Mouse (Mus musculus) spleen, adult 18-20 months (tissue): ENCODE results near the gene Map2k4.

Source experiments
- DNase-seq, 2 experiments: peaks; one replicate each; pipeline ENCODE4 v3.0.0; 2022; ENCODE audit warnings: mixed read lengths in 2 of 2

Gene Map2k4

GRCm38 (mm10) chr11:65788154-65788553 lies at the start of gene Map2k4:
Gene Map2k4 (minus strand): TSS chr11:65788297.
- DNase-seq: peak; percentile 91 to 92

- DNase-seq: no peak
Observed at GRCm38 (mm10) chr11:65824556-65824955, 36.5 kb upstream of the Map2k4 start.

DNA sequence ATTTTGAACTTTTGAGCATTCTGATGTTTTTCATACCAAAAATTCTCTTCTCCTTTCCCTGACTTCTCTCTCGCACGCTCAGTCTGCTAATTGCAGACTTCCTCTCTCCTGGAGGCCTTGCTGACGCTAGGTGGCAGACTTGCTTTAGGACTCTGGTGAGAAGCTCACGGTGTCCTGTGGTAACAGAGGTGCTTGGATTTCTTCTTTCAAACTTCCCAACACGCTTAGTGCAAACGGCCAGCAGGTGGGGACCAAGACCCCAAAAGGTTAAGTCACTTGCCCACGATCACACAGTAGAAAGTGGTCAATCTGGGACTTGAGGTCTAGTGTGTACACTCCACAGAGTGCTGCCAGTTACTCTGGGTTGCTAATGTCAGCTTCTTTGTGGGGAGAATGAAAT lies 32.8 kb upstream of the Map2k4 start:
- peak; percentile 16 to 54 for DNase-seq

DNA sequence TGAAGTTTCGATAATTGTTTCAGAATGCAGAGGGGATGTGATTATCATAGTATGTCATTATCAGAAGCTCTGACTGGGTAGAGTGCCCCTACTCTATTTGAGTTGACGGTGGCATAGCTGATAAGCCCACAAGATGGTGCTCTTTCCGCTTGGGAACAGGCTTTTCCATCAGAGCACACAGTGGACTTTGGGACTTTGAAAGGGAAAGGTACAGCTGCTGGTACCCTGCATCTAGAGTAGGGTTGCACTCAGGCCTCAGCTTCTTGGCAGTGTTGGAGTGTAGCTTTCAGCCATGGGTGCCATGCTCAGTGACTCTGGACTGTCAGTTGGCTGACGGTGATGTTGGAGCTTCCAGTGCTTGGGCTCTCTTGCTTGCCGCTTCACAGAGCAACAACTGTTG lies 32.2 kb upstream of the Map2k4 start:
- no peak for DNase-seq

- no peak for DNase-seq
Observed at GRCm38 (mm10) chr11:65818193-65818592, 30.1 kb upstream of the Map2k4 start.

GRCm38 (mm10) chr11:65816237-65816636 lies 28.1 kb upstream of the Map2k4 start:
- DNase-seq: no peak

GRCm38 (mm10) chr11:65814381-65814780 lies 26.3 kb upstream of the Map2k4 start:
- no peak for DNase-seq

- DNase-seq: no peak
Observed at GRCm38 (mm10) chr11:65812088-65812487, 24.0 kb upstream of the Map2k4 start.

DNA sequence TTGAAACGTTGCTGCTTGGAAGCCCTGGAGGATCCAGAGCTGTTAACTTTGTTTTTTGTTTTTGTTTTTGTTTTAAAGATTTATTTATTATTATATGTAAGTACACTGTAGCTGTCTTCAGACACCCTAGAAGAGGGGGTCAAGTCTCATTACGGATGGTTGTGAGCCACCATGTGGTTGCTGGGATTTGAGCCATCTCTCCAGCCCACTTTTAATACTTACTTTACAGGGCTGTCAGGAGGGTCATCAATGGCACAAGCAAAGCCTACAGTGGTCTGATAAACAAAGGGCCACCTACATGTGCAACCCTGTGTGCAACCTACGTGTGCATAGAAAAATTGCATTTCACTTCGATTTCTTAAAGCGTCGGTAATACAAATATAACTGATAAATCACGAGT lies 19.5 kb upstream of the Map2k4 start:
- DNase-seq: no peak

GRCm38 (mm10) chr11:65806909-65807504 lies 18.9 kb upstream of the Map2k4 start, which contains the start of gene Zkscan6:
Gene Zkscan6 (plus strand): TSS chr11:65807175.
- peak; percentile 77 to 78 for DNase-seq

DNA sequence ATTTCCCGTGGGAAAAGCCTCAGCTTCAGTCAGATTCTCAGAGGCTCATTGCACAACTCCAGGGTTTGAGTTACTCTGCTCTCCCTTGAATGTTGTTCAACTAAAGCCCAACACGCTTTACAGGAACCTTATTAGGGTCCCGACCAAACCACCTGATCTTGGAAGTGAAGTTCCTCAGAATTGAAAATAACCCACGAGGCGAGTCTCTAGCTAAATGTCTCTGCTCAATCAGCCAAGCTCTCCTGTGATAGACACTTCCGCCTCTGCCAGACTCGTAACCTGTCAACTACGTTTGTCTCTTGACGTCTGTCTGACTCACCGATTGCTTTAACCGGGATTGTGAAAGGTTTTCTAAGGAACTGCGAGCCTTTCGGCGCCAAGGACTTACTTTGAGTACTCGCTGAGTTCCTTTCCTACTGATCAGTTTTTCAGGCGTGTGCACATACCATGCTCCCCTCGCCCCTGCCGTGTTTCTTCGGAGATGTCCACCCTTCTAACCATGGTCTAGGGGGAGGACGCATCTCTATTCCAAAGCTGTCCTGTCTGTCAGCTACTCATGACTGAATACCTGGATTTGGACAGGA lies 18.3 kb upstream of the Map2k4 start:
- peak in 1 of 2 experiments; percentile 15 for DNase-seq

GRCm38 (mm10) chr11:65801899-65802298 lies 13.8 kb upstream of the Map2k4 start:
- no peak for DNase-seq

DNA sequence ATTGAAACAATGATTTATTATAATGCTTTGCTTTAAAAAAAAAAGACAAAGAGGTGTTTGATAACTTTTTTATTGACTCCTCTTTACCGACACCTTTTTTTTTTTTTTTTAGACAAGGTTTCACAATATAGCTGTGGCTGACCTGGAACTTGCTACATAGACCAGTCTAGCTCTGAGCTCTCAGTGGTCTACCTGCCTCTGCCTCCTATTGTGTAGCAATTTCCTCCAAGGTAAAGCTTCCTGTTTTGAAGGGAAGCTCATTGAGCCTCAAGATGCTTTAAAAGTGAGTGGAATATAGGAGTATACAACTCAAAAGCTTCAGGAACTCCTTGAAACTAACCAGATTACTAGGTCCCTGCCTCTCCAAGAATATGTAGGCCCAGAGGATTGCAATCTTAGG lies 7.8 kb upstream of the Map2k4 start:
- no peak for DNase-seq

DNA sequence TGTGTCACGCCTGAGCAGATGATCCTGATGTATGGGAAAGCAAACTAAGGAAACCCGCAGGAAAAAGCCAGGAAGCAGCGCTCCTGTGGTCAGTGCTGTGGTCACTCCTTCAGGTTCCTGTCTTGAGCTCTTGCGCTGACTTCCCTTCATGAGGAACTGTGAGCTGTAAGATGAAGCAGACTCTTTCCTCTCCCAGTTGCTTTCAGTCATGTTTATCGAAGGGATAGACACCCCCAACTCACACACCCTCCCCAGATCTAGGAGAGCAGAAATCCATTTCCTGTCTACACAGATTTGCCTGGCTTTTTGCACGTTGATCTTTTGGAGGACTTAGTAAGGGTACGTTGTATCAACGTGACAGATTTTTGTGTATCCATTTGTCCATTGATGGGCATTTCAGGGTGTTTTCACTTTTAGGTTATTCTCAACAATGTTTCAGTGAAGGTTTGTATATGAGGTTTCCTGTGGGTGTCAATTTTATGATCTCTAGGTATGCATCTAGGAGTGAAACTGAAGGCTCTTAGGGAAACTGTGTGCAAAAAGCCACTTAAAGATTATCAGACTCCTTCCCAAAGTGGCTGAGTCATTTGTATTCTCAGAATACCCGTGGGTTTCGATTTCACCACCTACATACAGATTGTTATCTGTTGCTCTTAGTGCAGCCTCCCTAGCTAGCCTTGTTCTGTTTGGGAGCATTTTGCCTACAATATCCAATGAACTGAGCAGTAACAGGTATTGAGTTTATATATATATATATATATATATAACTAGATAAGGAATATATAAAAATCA lies 6.5 kb upstream of the Map2k4 start:
- DNase-seq: no peak

DNA sequence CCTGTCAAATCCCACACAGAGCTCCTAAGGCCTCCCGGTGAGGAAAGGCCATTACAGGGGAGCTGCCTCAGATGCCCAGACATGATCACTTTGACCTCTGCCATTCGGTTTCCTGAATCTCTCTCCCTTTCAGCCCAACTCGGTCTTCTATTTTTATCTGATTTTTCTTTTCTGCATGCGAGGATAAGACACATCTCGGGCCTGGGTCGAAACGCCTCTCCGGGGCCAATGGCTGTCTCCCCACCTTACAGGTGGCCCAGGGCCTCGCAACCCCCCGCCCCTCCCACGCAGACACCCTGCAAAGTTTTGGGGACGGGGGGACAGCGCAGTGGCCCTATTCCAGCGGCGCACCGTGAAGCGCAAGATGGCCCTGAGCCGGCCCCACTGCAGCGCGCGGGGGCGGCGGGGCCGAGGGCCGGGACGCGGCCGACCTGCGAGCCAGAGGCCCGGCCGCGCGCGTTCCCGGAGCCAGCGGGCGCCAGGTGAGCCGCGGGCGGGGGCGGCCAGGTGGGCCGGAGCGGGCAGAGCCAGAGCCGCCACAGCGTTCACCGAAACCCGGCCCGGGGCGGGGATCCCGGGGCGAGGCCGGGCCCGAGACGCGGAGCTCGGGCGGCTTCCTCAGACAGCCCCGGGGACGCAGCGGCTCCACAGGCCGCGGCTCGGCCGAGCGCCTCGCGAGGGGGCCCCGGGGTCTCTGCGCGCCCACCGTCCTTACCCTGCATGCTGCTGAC lies 511 bp downstream of the Map2k4 start:
- no peak for DNase-seq

DNA sequence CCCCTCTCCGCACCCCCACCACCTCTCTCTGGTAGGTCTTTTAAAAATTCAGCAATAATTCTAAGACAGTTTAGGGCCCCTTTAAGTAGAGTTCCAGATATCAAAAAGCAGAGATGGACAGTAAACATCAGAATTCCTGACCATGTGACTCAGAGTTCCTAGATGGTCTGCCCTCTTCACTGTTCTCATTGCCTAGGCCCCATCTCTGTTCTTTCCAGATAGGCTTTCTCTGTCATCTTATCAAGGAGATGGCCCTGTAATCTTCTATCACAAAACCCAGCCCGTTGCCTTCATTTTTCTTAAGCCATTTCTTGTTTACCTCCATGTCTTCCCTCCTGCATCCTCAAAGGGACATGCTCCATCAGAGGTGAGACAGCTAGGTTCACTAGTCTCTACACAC lies 1.9 kb downstream of the Map2k4 start:
- DNase-seq: no peak

- DNase-seq: no peak
Observed at GRCm38 (mm10) chr11:65781596-65781995, 6.5 kb downstream of the Map2k4 start.

- no peak for DNase-seq
Observed at GRCm38 (mm10) chr11:65779578-65779977, 8.5 kb downstream of the Map2k4 start.

GRCm38 (mm10) chr11:65779066-65779465 lies 9.0 kb downstream of the Map2k4 start:
- no peak for DNase-seq

DNA sequence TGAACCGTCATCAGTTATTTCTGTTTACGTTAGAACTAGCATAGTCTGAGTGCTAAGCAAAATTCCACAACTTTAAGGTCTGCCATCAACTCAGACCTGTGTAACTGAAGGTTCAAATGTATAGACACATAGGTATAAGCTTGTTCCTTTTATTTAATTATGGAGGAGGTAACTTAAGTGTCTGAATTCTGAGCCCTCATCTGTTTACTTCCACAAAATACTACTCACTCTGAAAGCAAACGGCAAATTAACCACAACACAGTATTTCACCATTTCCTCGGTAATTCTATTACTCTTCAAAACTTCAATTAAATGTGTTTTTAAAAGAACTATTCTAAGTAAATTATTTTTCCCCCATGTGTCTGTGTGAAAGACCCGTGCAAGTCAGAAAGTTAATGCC lies 10.3 kb downstream of the Map2k4 start:
- DNase-seq: no peak

GRCm38 (mm10) chr11:65776906-65777611 lies 11.0 kb downstream of the Map2k4 start:
- no peak for DNase-seq

GRCm38 (mm10) chr11:65773946-65774656 lies 14.0 kb downstream of the Map2k4 start:
- DNase-seq: no peak
